In genomic region chr15:56008603-56009174, GRCm38 (mm10) we compare ENCODE assay signal across 23 mouse cellular contexts.
DNase-seq lines count a peak whose midpoint lies in the region; ATAC-seq lines count a peak whose summit lies in the region.
"Had no signal": no experiment of that assay in that cellular context is flagged by ENCODE, and none has a peak within 500 bp of the region (broad histone marks: within the 10 kb centered on the region; RNA-seq: fewer than 3 reads in every experiment).

No protein-coding gene starts in this region.

- 65% methylated on average over 5 of the region's 5 CpGs for WGBS in hindbrain, embryonic 10.5 days
- 43% methylated on average over 5 of the region's 5 CpGs for WGBS in hindbrain, embryonic 14.5 days
- WGBS in midbrain, embryonic 12.5 days: 38% methylated on average over 5 of the region's 5 CpGs
- 42% methylated on average over 5 of the region's 5 CpGs for WGBS in midbrain, embryonic 16.5 days
- 12% methylated on average over 5 of the region's 5 CpGs for WGBS in midbrain, embryonic 14.5 days

- DNase-seq in hindbrain, embryonic 10.5 days (ENCODE audit: low spot score): no peak
- no peak for DNase-seq in hindbrain, embryonic 14.5 days (ENCODE audit: low spot score)
- DNase-seq in midbrain, embryonic 14.5 days: no peak
- DNase-seq in kidney, postnatal 4 days: no peak
- DNase-seq: adrenal gland, adult 2 months; adrenal gland, postnatal 14 days; cerebellum, adult 11-12 months; cerebellum, adult 8-10 months; cerebellum, postnatal 10 days; cerebellum, postnatal 36 days; forebrain, postnatal 0 days; gastrocnemius, adult 2 months; gastrocnemius, postnatal 14 days; heart, adult 11 months had no signal

- H3K9ac ChIP-seq in hindbrain, embryonic 14.5 days: no peak overlapping the region
- H3K9ac ChIP-seq in midbrain, embryonic 12.5 days (replicated peaks): no peak overlapping the region
- H3K9ac ChIP-seq in midbrain, embryonic 16.5 days (ENCODE audit: low read depth, low read length): no peak overlapping the region
- H3K9ac ChIP-seq in midbrain, embryonic 14.5 days (replicated peaks; ENCODE audit: low read length): no peak overlapping the region
- H3K9ac ChIP-seq: forebrain, embryonic 13.5 days; forebrain, postnatal 0 days; hindbrain, embryonic 13.5 days had no signal

- no peaks in the 10 kb centered on the region for H3K9me3 ChIP-seq in hindbrain, embryonic 10.5 days
- H3K9me3 ChIP-seq in hindbrain, embryonic 14.5 days (ENCODE audit: control insufficient read depth, low read length): no peaks in the 10 kb centered on the region
- H3K9me3 ChIP-seq in midbrain, embryonic 12.5 days: no peaks in the 10 kb centered on the region
- H3K9me3 ChIP-seq in midbrain, embryonic 16.5 days (replicated peaks; ENCODE audit: control insufficient read depth, low read length, poor library complexity, severe bottlenecking): no peaks in the 10 kb centered on the region
- H3K9me3 ChIP-seq in midbrain, embryonic 14.5 days (ENCODE audit: control insufficient read depth, low read length): no peaks in the 10 kb centered on the region
- H3K9me3 ChIP-seq: forebrain, embryonic 10.5 days; forebrain, embryonic 13.5 days; hindbrain, embryonic 13.5 days had no signal

- peak overlapping the region; percentile 59; the same call in 1 of the 2 replicates for H3K27ac ChIP-seq in hindbrain, embryonic 10.5 days
- H3K27ac ChIP-seq in hindbrain, embryonic 14.5 days: no peak overlapping the region
- no peak overlapping the region for H3K27ac ChIP-seq in midbrain, embryonic 12.5 days (replicated peaks)
- H3K27ac ChIP-seq in midbrain, embryonic 16.5 days (ENCODE audit: low read length): no peak overlapping the region
- H3K27ac ChIP-seq in midbrain, embryonic 14.5 days (replicated peaks; ENCODE audit: low read depth, low read length): no peak overlapping the region
- H3K27ac ChIP-seq: forebrain, embryonic 10.5 days; forebrain, embryonic 13.5 days; gastrocnemius, adult 2 months; hindbrain, embryonic 13.5 days; hindbrain, postnatal 0 days had no signal

- 0 out of 2 replicates have a peak, but pooled peaks cover 7% of the 10 kb centered on the region for H3K4me1 ChIP-seq in hindbrain, embryonic 10.5 days (replicated peaks)
- H3K4me1 ChIP-seq in hindbrain, embryonic 14.5 days (replicated peaks; ENCODE audit: control insufficient read depth, insufficient read depth, low read length): no peaks in the 10 kb centered on the region
- no peaks in the 10 kb centered on the region for H3K4me1 ChIP-seq in midbrain, embryonic 12.5 days
- H3K4me1 ChIP-seq in midbrain, embryonic 16.5 days (ENCODE audit: control insufficient read depth, insufficient read depth, low read length): no peaks in the 10 kb centered on the region
- no peaks in the 10 kb centered on the region for H3K4me1 ChIP-seq in midbrain, embryonic 14.5 days (ENCODE audit: control insufficient read depth, insufficient read depth, low read length)
- H3K4me1 ChIP-seq: forebrain, embryonic 13.5 days; hindbrain, embryonic 13.5 days had no signal

- ATAC-seq in hindbrain, embryonic 14.5 days (ENCODE audit: low FRiP score): no peak
- ATAC-seq in midbrain, embryonic 12.5 days (ENCODE audit: low FRiP score, low read depth): peak; percentile 90
- ATAC-seq in midbrain, embryonic 16.5 days: no peak
- ATAC-seq in midbrain, embryonic 14.5 days (ENCODE audit: low FRiP score, low TSS enrichment): 0 out of 2 replicates have a peak, but pooled peaks have one; percentile 20
- ATAC-seq: CD4-positive, CD25-positive, alpha-beta regulatory T cell, adult 4 months; forebrain, embryonic 13.5 days; forebrain, postnatal 0 days; hindbrain, postnatal 0 days; inflammation-experienced regulatory T-cells, adult 6 months had no signal

- no peak overlapping the region for H3K4me2 ChIP-seq in hindbrain, embryonic 14.5 days (replicated peaks)
- no peak overlapping the region for H3K4me2 ChIP-seq in midbrain, embryonic 12.5 days (replicated peaks)
- H3K4me2 ChIP-seq in midbrain, embryonic 16.5 days (ENCODE audit: low read length): no peak overlapping the region
- H3K4me2 ChIP-seq in midbrain, embryonic 14.5 days (ENCODE audit: low read length): no peak overlapping the region
- H3K4me2 ChIP-seq: forebrain, embryonic 13.5 days; heart, embryonic 11.5 days; hindbrain, embryonic 13.5 days had no signal

- H3K36me3 ChIP-seq in hindbrain, embryonic 10.5 days: no peaks in the 10 kb centered on the region
- H3K36me3 ChIP-seq in hindbrain, embryonic 14.5 days (replicated peaks; ENCODE audit: control insufficient read depth, insufficient read depth): no peaks in the 10 kb centered on the region
- no peaks in the 10 kb centered on the region for H3K36me3 ChIP-seq in midbrain, embryonic 12.5 days
- no peaks in the 10 kb centered on the region for H3K36me3 ChIP-seq in midbrain, embryonic 16.5 days (ENCODE audit: control insufficient read depth, insufficient read depth, low read length)
- no peaks in the 10 kb centered on the region for H3K36me3 ChIP-seq in midbrain, embryonic 14.5 days (ENCODE audit: control insufficient read depth, insufficient read depth, low read length)
- H3K36me3 ChIP-seq: forebrain, embryonic 10.5 days; hindbrain, embryonic 13.5 days had no signal

- no peak overlapping the region for H3K4me3 ChIP-seq in hindbrain, embryonic 10.5 days
- no peak overlapping the region for H3K4me3 ChIP-seq in hindbrain, embryonic 14.5 days (replicated peaks; ENCODE audit: low read length)
- H3K4me3 ChIP-seq in midbrain, embryonic 12.5 days: no peak overlapping the region
- no peak overlapping the region for H3K4me3 ChIP-seq in midbrain, embryonic 16.5 days (ENCODE audit: low read depth, low read length)
- H3K4me3 ChIP-seq in midbrain, embryonic 14.5 days (replicated peaks; ENCODE audit: low read depth, low read length): no peak overlapping the region
- H3K4me3 ChIP-seq: forebrain, embryonic 10.5 days; forebrain, embryonic 13.5 days; gastrocnemius, adult 2 months; hindbrain, embryonic 13.5 days had no signal

- no peaks in the 10 kb centered on the region for H3K27me3 ChIP-seq in hindbrain, embryonic 10.5 days (ENCODE audit: insufficient read depth, poor library complexity, severe bottlenecking)
- H3K27me3 ChIP-seq in hindbrain, embryonic 14.5 days (ENCODE audit: control insufficient read depth, insufficient read depth, low read length): no peaks in the 10 kb centered on the region
- no peaks in the 10 kb centered on the region; the same call in 1 of the 2 replicates for H3K27me3 ChIP-seq in midbrain, embryonic 12.5 days
- H3K27me3 ChIP-seq in midbrain, embryonic 16.5 days (ENCODE audit: control insufficient read depth, insufficient read depth, low read depth, low read length): no peaks in the 10 kb centered on the region
- H3K27me3 ChIP-seq in midbrain, embryonic 14.5 days (ENCODE audit: control insufficient read depth, insufficient read depth, low read length): no peaks in the 10 kb centered on the region
- H3K27me3 ChIP-seq: forebrain, embryonic 13.5 days; hindbrain, embryonic 13.5 days had no signal

Comparison
In these comparisons a context has a peak if more than half of its experiments do, and no peak if none do; other contexts are left out.
1. ATAC-seq: peak in midbrain, embryonic 12.5 days (single experiment) and midbrain, embryonic 14.5 days (single experiment); none in hindbrain, embryonic 14.5 days (single experiment) and midbrain, embryonic 16.5 days (single experiment).